ENCODE assay signal across 12 mouse cellular contexts in genomic region chr3:31203947-31204346, GRCm38 (mm10). TPM values are rescaled to one million over a fixed set of nuclear protein-coding genes. Genes with fewer than 3 reads are reported as not detected.
"Had no signal": no experiment of that assay in that cellular context is flagged by ENCODE, and none has a peak within 500 bp of the region (broad histone marks: within the 10 kb centered on the region; RNA-seq: fewer than 3 reads in every experiment).

No protein-coding gene starts in this region.

- H3K36me3 ChIP-seq: limb, embryonic 15.5 days; liver, embryonic 12.5 days; neural tube, embryonic 13.5 days had no signal

- H3K27ac ChIP-seq: limb, embryonic 15.5 days; liver, embryonic 12.5 days; neural tube, embryonic 13.5 days had no signal

- H3K4me1 ChIP-seq: liver, embryonic 12.5 days had no signal

- H3K27me3 ChIP-seq: limb, embryonic 15.5 days; liver, embryonic 12.5 days; neural tube, embryonic 13.5 days had no signal

- H3K9ac ChIP-seq: limb, embryonic 15.5 days; liver, embryonic 12.5 days; neural tube, embryonic 13.5 days had no signal

- H3K4me3 ChIP-seq: limb, embryonic 15.5 days; liver, embryonic 12.5 days; neural tube, embryonic 13.5 days had no signal

- ATAC-seq: liver, embryonic 12.5 days had no signal

- H3K4me2 ChIP-seq: limb, embryonic 15.5 days; liver, embryonic 12.5 days; neural tube, embryonic 13.5 days had no signal

- H3K9me3 ChIP-seq: limb, embryonic 15.5 days; liver, embryonic 12.5 days; neural tube, embryonic 13.5 days had no signal

- DNase-seq: kidney, adult 9 months; kidney, postnatal 14 days; layer of hippocampus, postnatal 36 days; midbrain, embryonic 14.5 days; retina, postnatal 1 day; right cerebral cortex, postnatal 4 days; spleen, adult 18-20 months; thymus, postnatal 4 days had no signal

RNA-seq across cellular contexts. Expression of gene Cldn11, which starts 54.2 kb away (rescaled TPM):
- total RNA-seq: megakaryocyte-erythroid progenitor cell, adult 5-6 weeks had no signal
